Mouse (Mus musculus) cerebellum, adult 18-20 months (tissue): ENCODE results near the gene Ulk4.
A peak's percentile ranks its signal among the peaks of the same experiment; 100 is the strongest.

Source experiments
- DNase-seq, 2 experiments: peaks; one replicate each; pipeline ENCODE4 v3.0.0; 2021

Ulk4 gene

GRCm38 (mm10) chr9:121277118-121278060, at the start of gene Ulk4:
TSS of gene Ulk4 (minus strand) at chr9:121277197.
- peak; percentile 93 for DNase-seq

GRCm38 (mm10) chr9:121322034-121322433, 45.0 kb upstream of the Ulk4 start:
- DNase-seq: no peak

- no peak for DNase-seq
Measured at GRCm38 (mm10) chr9:121321118-121321517, 44.1 kb upstream of the Ulk4 start.

GRCm38 (mm10) chr9:121320433-121320832, 43.4 kb upstream of the Ulk4 start:
- no peak for DNase-seq

- no peak for DNase-seq
Measured at GRCm38 (mm10) chr9:121319323-121319966, 42.4 kb upstream of the Ulk4 start.

GRCm38 (mm10) chr9:121316621-121317405, 39.8 kb upstream of the Ulk4 start:
- peak; percentile 57 to 76 for DNase-seq

- no peak for DNase-seq
Measured at GRCm38 (mm10) chr9:121315901-121316595, 39.1 kb upstream of the Ulk4 start.

GRCm38 (mm10) chr9:121314541-121315152, 37.6 kb upstream of the Ulk4 start:
- no peak for DNase-seq

GRCm38 (mm10) chr9:121313656-121314374, 36.8 kb upstream of the Ulk4 start:
- peak in 1 of 2 experiments; percentile 49 for DNase-seq

- no peak for DNase-seq
Measured at GRCm38 (mm10) chr9:121312237-121312891, 35.4 kb upstream of the Ulk4 start.

- DNase-seq: no peak
Measured at GRCm38 (mm10) chr9:121311846-121312236, 34.8 kb upstream of the Ulk4 start.

- DNase-seq: no peak
Measured at GRCm38 (mm10) chr9:121310501-121310900, 33.5 kb upstream of the Ulk4 start.

- no peak for DNase-seq
Measured at GRCm38 (mm10) chr9:121309287-121309686, 32.3 kb upstream of the Ulk4 start.

GRCm38 (mm10) chr9:121305456-121305855, 28.5 kb upstream of the Ulk4 start:
- peak in 1 of 2 experiments; percentile 0 for DNase-seq

- no peak for DNase-seq
Measured at GRCm38 (mm10) chr9:121304520-121304919, 27.5 kb upstream of the Ulk4 start.

GRCm38 (mm10) chr9:121303748-121304147, 26.8 kb upstream of the Ulk4 start:
- DNase-seq: no peak

GRCm38 (mm10) chr9:121303086-121303485, 26.1 kb upstream of the Ulk4 start:
- DNase-seq: no peak

- DNase-seq: peak in 1 of 2 experiments; percentile 47
Measured at GRCm38 (mm10) chr9:121302543-121302942, 25.5 kb upstream of the Ulk4 start.

GRCm38 (mm10) chr9:121301041-121301920, 24.3 kb upstream of the Ulk4 start:
- no peak for DNase-seq
